ENCODE assay signal across 17 mouse cellular contexts in the genomic region with DNA sequence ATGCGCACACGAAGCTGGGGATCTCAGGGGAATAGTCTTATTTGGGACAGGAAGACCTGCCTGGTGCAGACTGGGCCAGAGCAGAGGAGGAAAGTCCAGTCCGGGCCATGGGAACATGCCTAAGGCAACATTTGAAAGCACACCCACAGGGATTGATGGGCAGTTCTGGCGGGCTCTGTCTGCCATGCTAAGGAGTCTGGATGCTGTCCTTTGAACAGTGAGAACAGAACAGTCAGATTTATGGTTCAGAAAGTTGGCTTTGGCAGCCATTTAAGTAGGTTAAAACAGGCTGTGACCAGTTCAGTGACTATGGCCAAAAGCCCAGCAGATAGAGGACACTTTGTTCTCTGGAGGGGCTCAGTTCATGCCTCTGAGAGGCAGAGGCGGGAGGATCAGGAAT. TPM values are rescaled to one million over a fixed set of nuclear protein-coding genes. Genes with fewer than 3 reads are reported as not detected.
DNase-seq lines count a peak whose midpoint lies in the region; ATAC-seq lines count a peak whose summit lies in the region.
"Had no signal": no experiment of that assay in that cellular context is flagged by ENCODE, and none has a peak within 500 bp of the region (broad histone marks: within the 10 kb centered on the region; RNA-seq: fewer than 3 reads in every experiment).

No protein-coding gene starts in this region.

- H3K27ac ChIP-seq in heart, embryonic 11.5 days (ENCODE audit: low read depth, low read length): no peak overlapping the region
- H3K27ac ChIP-seq in lung, embryonic 16.5 days (ENCODE audit: low read length): peak overlapping the region; percentile 40; the same call in 1 of the 2 replicates
- no peak overlapping the region for H3K27ac ChIP-seq in neural tube, embryonic 12.5 days
- no peak overlapping the region for H3K27ac ChIP-seq in forebrain, embryonic 14.5 days (ENCODE audit: low read depth, low read length)
- H3K27ac ChIP-seq: forebrain, embryonic 15.5 days; layer of hippocampus, adult 2 months; midbrain, embryonic 13.5 days; stomach, postnatal 0 days had no signal

- H3K27me3 ChIP-seq in heart, embryonic 11.5 days (ENCODE audit: control insufficient read depth, insufficient read depth, low read length): no peaks in the 10 kb centered on the region
- no peaks in the 10 kb centered on the region for H3K27me3 ChIP-seq in lung, embryonic 16.5 days (ENCODE audit: control insufficient read depth, insufficient read depth, low read depth, low read length)
- no peaks in the 10 kb centered on the region for H3K27me3 ChIP-seq in neural tube, embryonic 12.5 days (replicated peaks)
- H3K27me3 ChIP-seq in forebrain, embryonic 14.5 days (replicated peaks; ENCODE audit: control insufficient read depth, insufficient read depth, low read length): no peaks in the 10 kb centered on the region
- H3K27me3 ChIP-seq: forebrain, embryonic 15.5 days; midbrain, embryonic 13.5 days had no signal

- peak; percentile 23 to 42 for DNase-seq in heart, adult 18-20 months
- DNase-seq in lung, postnatal 14 days: no peak
- DNase-seq in fat pad, adult 2 months (ENCODE audit: extremely low read depth, low read depth, low spot score): peak; percentile 67
- DNase-seq in layer of hippocampus, postnatal 36 days: no peak
- no peak for DNase-seq in forebrain, embryonic 14.5 days (ENCODE audit: low spot score)
- DNase-seq: cerebellum, adult 9-11 months; gastrocnemius, postnatal 36 days; right cerebral cortex, postnatal 4 days had no signal

- no peaks in the 10 kb centered on the region for H3K4me1 ChIP-seq in heart, embryonic 11.5 days (ENCODE audit: control insufficient read depth, insufficient read depth, low read length)
- H3K4me1 ChIP-seq in lung, embryonic 16.5 days (replicated peaks; ENCODE audit: control insufficient read depth, insufficient read depth, low read length): no peaks in the 10 kb centered on the region
- peaks cover 8% of the 10 kb centered on the region for H3K4me1 ChIP-seq in neural tube, embryonic 12.5 days
- no peaks in the 10 kb centered on the region for H3K4me1 ChIP-seq in forebrain, embryonic 14.5 days (ENCODE audit: control insufficient read depth, insufficient read depth, low read length)
- H3K4me1 ChIP-seq: forebrain, embryonic 15.5 days; midbrain, embryonic 13.5 days had no signal

- H3K4me3 ChIP-seq in heart, embryonic 11.5 days (ENCODE audit: low read depth, low read length): no peak overlapping the region
- H3K4me3 ChIP-seq in lung, embryonic 16.5 days (ENCODE audit: low read length): no peak overlapping the region
- H3K4me3 ChIP-seq in neural tube, embryonic 12.5 days: no peak overlapping the region
- H3K4me3 ChIP-seq in forebrain, embryonic 14.5 days (ENCODE audit: low read depth, low read length): no peak overlapping the region
- H3K4me3 ChIP-seq: forebrain, embryonic 15.5 days; layer of hippocampus, adult 2 months; midbrain, embryonic 13.5 days had no signal

- WGBS in heart, embryonic 11.5 days (ENCODE audit: insufficient replicate concordance): 81% methylated on average over 5 of the region's 5 CpGs
- WGBS in lung, embryonic 16.5 days: 80% methylated on average over 5 of the region's 5 CpGs
- WGBS in neural tube, embryonic 12.5 days: 55% methylated on average over 5 of the region's 5 CpGs
- 81% methylated on average over 5 of the region's 5 CpGs for WGBS in forebrain, embryonic 14.5 days

- no peak for ATAC-seq in heart, embryonic 11.5 days (replicated peaks; ENCODE audit: insufficient number of reproducible peaks, low FRiP score, low TSS enrichment)
- no peak for ATAC-seq in lung, embryonic 16.5 days (ENCODE audit: low read depth)
- ATAC-seq in neural tube, embryonic 12.5 days (ENCODE audit: low FRiP score, low read depth): peak; percentile 33
- no peak for ATAC-seq in forebrain, embryonic 14.5 days
- ATAC-seq: CD4-positive, CD25-positive, alpha-beta regulatory T cell, adult 4 months; forebrain, embryonic 15.5 days; lung, postnatal 0 days; midbrain, embryonic 13.5 days had no signal

- H3K36me3 ChIP-seq in heart, embryonic 11.5 days (ENCODE audit: control insufficient read depth, insufficient read depth, low read length): peaks cover 5% of the 10 kb centered on the region; the same call in 1 of the 2 replicates
- no peaks in the 10 kb centered on the region for H3K36me3 ChIP-seq in lung, embryonic 16.5 days (ENCODE audit: control insufficient read depth, insufficient read depth, low read length)
- H3K36me3 ChIP-seq in neural tube, embryonic 12.5 days: peaks cover 24% of the 10 kb centered on the region
- H3K36me3 ChIP-seq in forebrain, embryonic 14.5 days (ENCODE audit: control insufficient read depth, insufficient read depth, low read length): peaks cover 26% of the 10 kb centered on the region

- H3K4me2 ChIP-seq in heart, embryonic 11.5 days: no peak overlapping the region
- no peak overlapping the region for H3K4me2 ChIP-seq in lung, embryonic 16.5 days (ENCODE audit: low read depth, low read length)
- H3K4me2 ChIP-seq in neural tube, embryonic 12.5 days (replicated peaks): no peak overlapping the region
- H3K4me2 ChIP-seq in forebrain, embryonic 14.5 days (ENCODE audit: low read length): no peak overlapping the region
- H3K4me2 ChIP-seq: forebrain, embryonic 15.5 days; midbrain, embryonic 13.5 days had no signal

- no peak overlapping the region for H3K9ac ChIP-seq in heart, embryonic 11.5 days (ENCODE audit: low read depth, low read length)
- H3K9ac ChIP-seq in lung, embryonic 16.5 days (ENCODE audit: low read length): no peak overlapping the region
- no peak overlapping the region for H3K9ac ChIP-seq in neural tube, embryonic 12.5 days
- H3K9ac ChIP-seq in forebrain, embryonic 14.5 days (ENCODE audit: low read length): no peak overlapping the region
- H3K9ac ChIP-seq: forebrain, embryonic 15.5 days; midbrain, embryonic 13.5 days had no signal

- no peaks in the 10 kb centered on the region for H3K9me3 ChIP-seq in heart, embryonic 11.5 days (replicated peaks; ENCODE audit: control insufficient read depth, low read length)
- H3K9me3 ChIP-seq in lung, embryonic 16.5 days (ENCODE audit: control insufficient read depth, low read length): no peaks in the 10 kb centered on the region
- H3K9me3 ChIP-seq in neural tube, embryonic 12.5 days: no peaks in the 10 kb centered on the region
- no peaks in the 10 kb centered on the region for H3K9me3 ChIP-seq in forebrain, embryonic 14.5 days (replicated peaks; ENCODE audit: control insufficient read depth, low read length)
- H3K9me3 ChIP-seq: forebrain, embryonic 15.5 days; midbrain, embryonic 13.5 days had no signal

RNA-seq across cellular contexts. Expression of a gene that starts 23.4 kb away (rescaled TPM):
- 1 to 10 TPM; 2.3 to 3.8 TPM for total RNA-seq in heart, adult 18-20 months (2021)
- 44.5 and 45.4 TPM in 2 replicates for polyA plus RNA-seq in heart, embryonic 11.5 days (2014; fragmentation: Nextera tagmentation; extraction: Ambion mirVana)
- 26.0 and 27.4 TPM in 2 replicates for polyA plus RNA-seq in lung, embryonic 16.5 days (2015; fragmentation: Nextera tagmentation; extraction: Ambion mirVana)
- 30.8 and 33.1 TPM in 2 replicates for polyA plus RNA-seq in neural tube, embryonic 12.5 days (2016; fragmentation: Nextera tagmentation; extraction: Ambion mirVana)
- 1 to 10 TPM; 6.1 to 6.7 TPM for total RNA-seq in layer of hippocampus, postnatal 36 days (2021)
- polyA plus RNA-seq in forebrain, embryonic 14.5 days (2014; fragmentation: Nextera tagmentation; extraction: Ambion mirVana): 25.3 and 27.2 TPM in 2 replicates

RNA-seq across cellular contexts. Expression of a gene that starts 23.6 kb away (rescaled TPM):
- total RNA-seq in heart, adult 18-20 months (2021): 10 to 100 TPM; 23.8 to 26.6 TPM
- 42.2 and 49.5 TPM in 2 replicates for polyA plus RNA-seq in heart, embryonic 11.5 days (2014; fragmentation: Nextera tagmentation; extraction: Ambion mirVana)
- polyA plus RNA-seq in lung, embryonic 16.5 days (2015; fragmentation: Nextera tagmentation; extraction: Ambion mirVana): 72.6 and 72.7 TPM in 2 replicates
- polyA plus RNA-seq in neural tube, embryonic 12.5 days (2016; fragmentation: Nextera tagmentation; extraction: Ambion mirVana): 46.4 and 48.5 TPM in 2 replicates
- 10 to 100 TPM; 21.6 to 21.7 TPM for total RNA-seq in layer of hippocampus, postnatal 36 days (2021)
- polyA plus RNA-seq in forebrain, embryonic 14.5 days (2014; fragmentation: Nextera tagmentation; extraction: Ambion mirVana): 34.5 and 37.6 TPM in 2 replicates

RNA-seq across cellular contexts. Expression of a gene that starts 46.7 kb away (rescaled TPM):
- 100 to 1,000 TPM; 388 to 397 TPM for total RNA-seq in heart, adult 18-20 months (2021)
- polyA plus RNA-seq in heart, embryonic 11.5 days (2014; fragmentation: Nextera tagmentation; extraction: Ambion mirVana): 279 and 280 TPM in 2 replicates
- 132 and 133 TPM in 2 replicates for polyA plus RNA-seq in lung, embryonic 16.5 days (2015; fragmentation: Nextera tagmentation; extraction: Ambion mirVana)
- polyA plus RNA-seq in neural tube, embryonic 12.5 days (2016; fragmentation: Nextera tagmentation; extraction: Ambion mirVana): 92.1 and 93.5 TPM in 2 replicates
- total RNA-seq in layer of hippocampus, postnatal 36 days (2021): 10 to 100 TPM; 51.1 to 55.5 TPM
- polyA plus RNA-seq in forebrain, embryonic 14.5 days (2014; fragmentation: Nextera tagmentation; extraction: Ambion mirVana): 66.7 and 93.2 TPM in 2 replicates

Comparison
In these comparisons a context has a peak if more than half of its experiments do, and no peak if none do; other contexts are left out.
1. DNase-seq: peak in heart, adult 18-20 months (2 of 2) and fat pad, adult 2 months (single experiment); none in lung, postnatal 14 days (single experiment), layer of hippocampus, postnatal 36 days (0 of 2) and forebrain, embryonic 14.5 days (single experiment).